Mouse (Mus musculus): ENCODE results near the gene Tcp10c. TPM values are rescaled to one million over a fixed set of nuclear protein-coding genes. Genes with fewer than 3 reads are reported as not detected.
"Not testable (repeated sequence)": the region's sequence is repeated elsewhere in the genome, so short reads cannot be mapped to it uniquely, and the experiment has no call there.

Tcp10c gene
- not detected for total RNA-seq (2021)
- long read RNA-seq, experiment 1, result 0 reads
- long read RNA-seq, experiment 2, result 0 reads

DNA sequence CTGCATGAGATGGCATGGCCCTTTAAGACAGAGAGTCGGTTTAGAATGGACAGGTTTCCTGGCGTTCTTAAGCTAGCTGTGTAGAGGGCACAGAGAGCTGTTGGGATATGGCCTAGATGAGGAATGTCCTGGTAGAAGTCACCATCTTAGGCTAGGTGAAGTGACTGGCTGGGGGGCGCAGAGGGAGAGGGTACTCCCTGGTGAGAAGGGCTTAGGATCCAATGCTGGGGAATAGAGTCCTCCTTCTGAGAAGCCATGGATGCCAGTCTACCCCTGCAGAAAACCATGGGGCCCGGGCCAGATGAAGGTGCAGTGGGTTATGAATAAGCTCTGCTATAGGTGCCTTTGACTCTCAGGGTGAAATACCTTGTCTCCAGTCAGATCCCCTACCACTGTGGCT lies at the start of gene Tcp10c:
Gene Tcp10c (plus strand): TSS at position 52 of the 400 bp plus-strand sequence.
- intact Hi-C loops (cut with DNase I; ENCODE audit: low total_unique reads), result not testable (repeated sequence)

DNA sequence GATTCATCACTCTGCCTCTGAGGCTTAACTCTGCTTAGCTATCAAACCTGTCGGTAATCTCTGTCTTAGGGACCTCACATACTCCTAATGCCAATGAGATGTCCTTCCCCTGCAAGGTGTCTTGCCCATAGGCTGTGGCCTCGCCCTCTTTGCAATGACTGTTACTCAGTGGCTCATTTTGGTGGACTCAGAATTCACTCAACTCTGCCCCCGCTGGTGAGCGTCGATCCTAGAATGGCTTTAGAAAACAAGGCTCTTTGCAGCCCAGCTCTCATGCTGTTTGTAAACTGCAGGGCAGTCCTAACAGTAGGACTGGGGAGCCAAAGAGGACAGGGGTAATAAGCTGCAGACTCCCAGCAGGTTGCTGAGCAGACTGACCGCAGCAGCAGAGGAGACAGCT lies 46.5 kb upstream of the Tcp10c start:
- DNase-seq; intact Hi-C loops (cut with DNase I; ENCODE audit: low total_unique reads): not testable (repeated sequence)

More for the DNA sequence above, at the start of gene Tcp10c:
- DNase-seq, result not testable (repeated sequence)

DNA sequence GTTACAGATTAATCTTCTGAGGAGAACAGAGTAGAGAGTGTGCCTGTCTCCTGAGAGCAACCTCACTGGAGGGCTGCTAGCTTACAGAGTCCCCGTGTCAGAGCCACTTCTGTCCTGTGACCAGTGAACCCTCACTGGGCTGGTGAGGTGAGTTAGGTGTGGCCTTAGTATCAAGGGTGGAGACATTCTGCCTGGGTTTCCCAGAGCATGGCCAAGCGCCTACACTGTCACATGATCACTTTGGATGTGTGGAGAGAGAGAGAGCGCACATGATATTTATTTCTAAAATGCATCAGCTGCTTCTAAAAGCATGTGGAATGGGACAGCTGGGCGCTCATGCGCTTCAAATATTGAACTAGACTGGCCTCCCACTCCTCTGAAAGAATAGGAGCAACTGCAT lies 46.0 kb upstream of the Tcp10c start:
- DNase-seq; intact Hi-C loops (cut with DNase I; ENCODE audit: low total_unique reads): not testable (repeated sequence)

DNA sequence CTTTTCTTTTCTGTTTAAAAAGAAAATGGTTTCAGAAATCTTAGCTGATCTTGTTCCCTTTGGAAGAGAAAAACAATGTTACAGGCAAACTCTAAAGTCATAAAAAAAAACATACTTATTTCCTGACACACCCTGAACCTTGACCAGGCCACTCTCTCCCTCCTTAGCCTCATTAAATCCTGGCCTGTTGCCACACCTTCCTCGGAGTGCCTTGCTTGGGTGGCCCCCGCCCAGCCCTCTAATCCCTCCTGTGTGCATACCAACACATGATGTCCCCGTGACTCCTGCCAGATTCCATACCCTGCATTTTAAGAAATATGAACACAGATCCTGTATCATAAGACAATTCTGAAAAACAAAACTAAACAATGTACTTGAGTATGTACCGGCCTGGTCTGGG lies 45.6 kb upstream of the Tcp10c start:
- DNase-seq; intact Hi-C loops (cut with DNase I; ENCODE audit: low total_unique reads): not testable (repeated sequence)

DNA sequence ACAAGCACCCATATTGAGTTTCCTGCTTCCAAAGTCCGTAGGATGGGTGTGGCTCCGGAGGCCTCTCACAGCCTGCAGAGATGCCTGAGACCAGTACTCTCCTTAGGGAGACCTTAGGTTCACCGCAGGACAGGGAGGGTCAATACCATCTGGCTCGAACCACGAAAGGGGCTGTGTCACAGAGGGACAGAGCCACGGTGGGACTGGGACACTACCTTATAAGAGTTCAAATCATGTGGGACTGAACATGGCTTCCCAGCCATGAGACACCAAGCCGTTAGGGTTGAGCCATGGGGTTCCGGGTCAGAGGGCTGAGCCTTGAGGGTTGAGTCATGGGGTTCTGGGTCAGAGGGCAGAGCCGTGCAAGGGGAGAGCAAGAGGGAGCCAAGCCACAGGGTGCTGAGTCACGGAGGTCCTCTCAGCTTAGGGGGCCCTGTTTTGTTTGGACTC lies 45.2 kb upstream of the Tcp10c start:
- not testable (repeated sequence) for DNase-seq

DNA sequence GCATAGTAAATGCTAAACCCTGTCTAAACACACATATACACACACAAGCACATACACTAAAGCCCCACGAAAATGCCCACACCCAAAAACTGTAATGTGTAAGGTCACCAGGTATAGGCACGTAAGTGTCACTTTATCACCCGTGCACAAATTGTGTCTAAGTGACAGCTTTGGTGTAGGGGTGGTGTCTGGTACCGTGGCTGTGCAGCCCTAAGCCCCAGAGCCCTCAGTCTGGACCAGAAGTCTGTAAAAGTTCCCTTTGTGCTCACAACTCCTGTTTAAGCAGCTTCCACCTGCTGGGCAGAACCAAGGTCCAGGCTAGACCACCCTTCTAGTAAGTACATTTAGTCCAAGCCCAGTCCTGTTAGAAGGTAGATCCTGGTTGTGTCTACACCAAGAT lies 24.4 kb upstream of the Tcp10c start:
- intact Hi-C loops (cut with DNase I; ENCODE audit: low total_unique reads); DNase-seq: not testable (repeated sequence)

More for the DNA sequence above, 45.2 kb upstream of the Tcp10c start:
- intact Hi-C loops (cut with DNase I; ENCODE audit: low total_unique reads), result not testable (repeated sequence)

DNA sequence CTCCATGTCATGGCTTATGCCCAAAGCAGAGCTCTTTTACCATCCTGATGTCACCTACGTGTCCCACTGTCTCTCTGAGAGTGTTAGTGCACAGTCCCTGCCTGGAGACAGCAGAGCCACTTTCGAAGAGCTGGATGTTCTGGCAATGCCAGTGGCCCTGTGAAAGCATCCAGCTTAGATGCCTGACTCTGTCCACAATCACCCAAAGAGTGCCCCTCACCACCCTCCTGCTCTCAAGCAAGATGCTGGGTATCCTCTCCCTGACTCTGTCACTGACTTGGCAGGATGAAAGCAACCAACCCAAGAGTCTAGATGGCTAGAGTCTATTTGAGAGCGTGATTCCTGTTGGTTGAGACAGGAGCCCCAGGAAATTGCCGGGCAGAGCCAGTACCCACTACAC lies 23.2 kb upstream of the Tcp10c start:
- DNase-seq; intact Hi-C loops (cut with DNase I; ENCODE audit: low total_unique reads): not testable (repeated sequence)

DNA sequence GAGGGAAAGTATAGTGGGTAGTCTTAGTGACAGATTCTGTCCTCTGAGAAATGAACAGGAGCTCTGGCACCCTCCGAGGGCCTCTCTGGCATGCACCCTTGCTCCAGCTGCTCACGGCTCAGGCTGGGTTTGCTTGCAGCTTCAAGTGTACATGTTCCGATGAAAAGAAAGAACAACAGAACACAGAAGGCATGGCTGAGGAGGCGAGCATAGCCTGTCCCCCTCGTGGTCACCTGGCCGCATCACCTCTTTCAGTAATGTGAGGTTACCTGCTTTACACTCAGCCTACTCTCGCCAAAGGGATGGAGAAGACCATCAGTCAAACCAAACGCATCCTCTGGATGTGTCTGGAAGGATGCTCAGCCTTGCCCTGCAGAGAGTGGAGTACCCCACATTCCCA lies 21.9 kb upstream of the Tcp10c start:
- intact Hi-C loops (cut with DNase I; ENCODE audit: low total_unique reads); DNase-seq: not testable (repeated sequence)

DNA sequence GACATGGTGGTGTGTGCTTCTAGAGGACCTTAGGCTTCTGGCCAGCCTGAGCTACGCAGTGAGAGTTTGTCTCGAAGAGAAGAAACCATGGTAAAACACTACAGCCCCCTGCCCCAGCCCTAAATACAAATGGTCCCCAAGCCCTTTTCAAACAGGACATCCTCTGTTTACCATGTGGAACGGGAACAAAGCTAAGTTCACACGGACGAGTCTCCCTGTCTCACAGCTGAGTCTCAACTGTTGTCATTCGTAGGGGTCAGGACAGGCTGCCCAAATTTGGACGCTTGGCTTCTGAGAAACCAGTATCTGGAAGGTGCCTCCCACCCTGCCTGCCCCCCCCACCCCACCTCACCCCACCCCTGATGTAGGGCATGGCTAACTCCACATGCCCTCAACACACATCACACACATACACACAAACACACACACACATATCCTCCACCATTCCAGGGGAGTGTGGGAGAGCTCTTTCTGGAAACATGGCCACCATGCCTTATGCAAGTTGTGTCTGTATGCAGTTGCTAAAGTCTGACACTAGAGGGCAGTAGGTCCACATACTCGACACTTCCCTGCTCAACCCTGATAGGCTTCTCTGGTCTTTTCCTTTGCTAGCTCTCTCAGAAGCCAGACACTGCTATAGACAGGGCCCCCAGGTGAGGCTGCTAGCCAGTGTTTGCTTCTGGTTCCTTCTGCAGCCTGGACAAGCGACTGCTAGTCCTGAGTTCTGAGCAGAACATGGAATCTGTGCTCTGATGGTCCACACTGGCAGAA lies 17.2 kb upstream of the Tcp10c start:
- intact Hi-C loops (cut with DNase I; ENCODE audit: low total_unique reads); DNase-seq: not testable (repeated sequence)

DNA sequence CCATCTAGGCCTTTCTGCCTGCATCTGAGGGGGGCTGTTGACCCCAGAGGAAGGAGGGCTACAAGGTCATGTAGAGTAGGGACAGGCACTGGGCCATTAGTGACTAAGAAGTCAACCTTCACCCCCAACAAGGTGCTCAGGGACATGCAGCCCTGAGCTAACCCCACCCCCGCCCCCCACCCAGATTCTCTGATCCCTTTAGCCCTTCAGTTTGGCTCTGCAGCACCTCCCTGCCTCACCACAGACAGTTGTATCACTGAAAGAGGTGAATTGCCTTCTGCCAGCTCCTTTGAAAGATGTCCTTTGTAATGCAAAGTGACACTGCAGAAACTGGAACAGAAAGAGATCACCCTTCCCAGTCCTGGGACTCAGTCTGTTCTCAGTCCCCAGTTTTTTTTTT lies 16.4 kb upstream of the Tcp10c start:
- DNase-seq; intact Hi-C loops (cut with DNase I; ENCODE audit: low total_unique reads): not testable (repeated sequence)

DNA sequence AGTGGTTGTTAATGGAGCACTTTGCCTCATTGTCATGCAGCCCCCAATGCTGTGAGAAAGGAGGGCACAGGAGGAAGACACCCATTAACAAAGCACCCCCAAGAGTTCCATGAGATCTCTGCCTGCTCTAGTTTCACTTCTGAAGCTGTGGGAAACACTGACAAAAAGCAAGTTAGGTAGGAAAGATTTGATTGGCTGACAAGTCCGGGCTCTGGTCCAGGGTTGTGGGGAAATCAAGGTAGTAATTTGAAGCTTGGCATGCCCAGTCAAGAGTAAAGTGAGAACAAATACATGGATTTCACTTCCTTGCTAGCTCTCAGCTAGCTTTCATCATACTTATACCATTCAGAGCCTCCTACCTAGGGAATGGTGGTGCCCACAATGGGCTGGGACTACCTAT lies 14.3 kb upstream of the Tcp10c start:
- intact Hi-C loops (cut with DNase I; ENCODE audit: low total_unique reads); DNase-seq: not testable (repeated sequence)

DNA sequence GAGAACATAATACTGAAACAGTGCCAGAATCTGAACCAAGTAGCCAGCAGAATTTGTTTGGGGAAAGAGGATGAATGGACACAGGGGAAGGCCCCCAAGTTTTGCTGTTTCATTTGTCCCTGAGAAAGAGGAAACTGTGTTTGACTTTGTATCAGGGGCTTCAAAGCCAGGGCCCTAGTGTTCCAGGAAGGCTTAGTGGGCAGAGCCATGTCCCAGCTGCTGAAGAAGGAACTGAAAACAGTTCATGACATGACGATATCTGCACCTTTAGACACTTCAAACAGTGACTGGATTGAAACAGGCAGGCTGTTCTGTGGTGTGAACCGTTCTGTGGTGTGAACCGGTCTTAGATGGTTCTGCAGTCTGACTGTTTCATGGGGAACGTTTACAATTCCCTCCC lies 8.4 kb upstream of the Tcp10c start:
- intact Hi-C loops (cut with DNase I; ENCODE audit: low total_unique reads); DNase-seq: not testable (repeated sequence)

DNA sequence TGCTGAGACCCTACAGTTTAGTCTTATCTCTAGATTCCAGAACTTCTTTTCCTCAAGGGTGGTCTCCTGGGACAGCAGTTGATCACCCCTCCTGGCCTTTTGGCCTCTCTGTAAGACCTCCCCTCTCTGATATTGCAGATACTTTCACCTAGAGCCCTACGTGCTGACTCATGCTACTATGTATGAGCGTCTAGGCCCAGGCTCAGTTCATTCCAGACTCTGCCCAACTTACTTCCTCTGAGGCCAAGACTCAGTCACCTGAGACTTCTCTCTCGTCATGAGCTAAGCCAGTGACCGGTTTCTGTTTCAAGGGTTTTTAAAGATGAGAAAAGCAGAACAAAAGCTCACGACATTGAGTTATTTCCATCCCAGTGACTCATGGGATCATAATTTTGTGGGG lies 4.8 kb upstream of the Tcp10c start:
- DNase-seq; intact Hi-C loops (cut with DNase I; ENCODE audit: low total_unique reads): not testable (repeated sequence)

DNA sequence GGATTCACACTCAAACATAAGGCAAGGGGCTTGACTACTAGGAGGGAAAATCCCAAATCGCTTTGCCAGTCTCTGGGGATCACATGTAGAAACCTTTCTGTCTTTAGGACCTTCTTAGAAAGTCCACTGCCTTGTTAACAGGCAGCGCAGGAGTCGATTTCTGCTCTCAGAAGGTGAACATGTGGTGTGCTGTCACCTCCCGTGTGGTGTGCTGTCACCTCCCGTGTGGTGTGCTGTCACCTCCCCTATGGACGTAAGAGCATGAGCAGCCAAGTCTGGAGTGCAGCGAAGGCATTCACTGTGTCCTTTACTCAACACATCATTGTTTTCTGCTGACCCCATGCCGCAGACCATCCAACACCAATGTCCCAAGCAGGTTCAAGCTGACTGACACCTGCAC lies 1.1 kb upstream of the Tcp10c start:
- intact Hi-C loops (cut with DNase I; ENCODE audit: low total_unique reads); DNase-seq: not testable (repeated sequence)

DNA sequence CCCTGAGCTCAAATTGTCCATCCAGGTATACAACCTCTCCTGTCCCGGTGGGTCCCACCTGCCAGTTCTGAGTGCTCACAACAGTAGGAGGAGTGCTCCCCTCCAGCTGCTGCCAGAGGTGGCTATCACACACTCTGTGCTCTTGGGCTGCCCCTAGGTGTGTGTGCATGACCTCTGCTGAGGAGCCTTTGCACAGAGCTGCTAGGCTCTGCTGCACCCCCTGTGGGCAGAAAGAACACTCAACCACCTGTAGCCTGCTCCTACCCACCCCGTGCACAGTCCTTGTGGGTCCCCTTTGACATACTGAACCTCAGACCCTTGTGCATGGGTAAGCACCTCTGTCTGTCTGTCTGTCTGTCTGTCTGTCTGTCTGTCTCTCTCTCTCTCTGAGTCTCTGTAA lies 8.1 kb downstream of the Tcp10c start:
- intact Hi-C loops (cut with DNase I; ENCODE audit: low total_unique reads); DNase-seq: not testable (repeated sequence)

DNA sequence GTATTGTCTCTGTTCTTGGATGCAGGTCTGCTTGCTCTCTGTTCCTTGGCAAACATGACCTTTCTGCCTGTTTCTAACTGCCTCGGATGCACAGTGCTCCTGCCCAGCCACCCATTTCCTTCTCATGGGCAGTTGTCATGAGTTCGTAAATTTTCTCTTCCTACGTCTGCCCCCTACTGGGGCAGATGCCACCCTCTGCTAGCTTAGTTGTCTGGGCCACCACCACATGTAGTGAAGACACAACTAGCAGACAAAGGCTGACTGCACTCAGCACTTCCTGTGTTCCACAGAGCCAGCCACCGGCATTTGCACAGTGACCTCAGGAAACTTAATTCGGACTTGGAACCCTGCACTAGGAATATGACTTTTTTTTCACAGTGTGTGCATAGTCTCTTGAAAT lies 9.4 kb downstream of the Tcp10c start:
- intact Hi-C loops (cut with DNase I; ENCODE audit: low total_unique reads); DNase-seq: not testable (repeated sequence)

DNA sequence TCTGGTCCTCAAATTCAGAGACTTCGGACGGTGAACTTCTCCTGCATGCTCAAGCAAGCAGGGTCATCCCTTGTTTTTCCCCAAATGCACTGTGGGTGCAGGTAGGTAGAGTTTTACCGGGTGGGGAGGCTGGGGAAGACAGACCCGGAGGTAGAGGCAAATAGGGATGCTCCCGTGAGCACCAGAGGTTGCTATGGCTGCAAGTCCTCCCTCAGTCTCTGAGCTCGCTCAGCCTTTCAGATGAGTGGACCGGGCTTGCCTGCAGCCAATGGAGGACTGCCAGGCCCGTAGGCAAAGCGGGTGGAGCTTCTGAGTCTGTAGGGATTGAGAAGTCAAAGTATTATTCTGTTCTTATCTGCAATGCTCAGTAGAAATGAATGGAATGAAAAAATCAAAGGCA lies 9.8 kb downstream of the Tcp10c start:
- DNase-seq; intact Hi-C loops (cut with DNase I; ENCODE audit: low total_unique reads): not testable (repeated sequence)

DNA sequence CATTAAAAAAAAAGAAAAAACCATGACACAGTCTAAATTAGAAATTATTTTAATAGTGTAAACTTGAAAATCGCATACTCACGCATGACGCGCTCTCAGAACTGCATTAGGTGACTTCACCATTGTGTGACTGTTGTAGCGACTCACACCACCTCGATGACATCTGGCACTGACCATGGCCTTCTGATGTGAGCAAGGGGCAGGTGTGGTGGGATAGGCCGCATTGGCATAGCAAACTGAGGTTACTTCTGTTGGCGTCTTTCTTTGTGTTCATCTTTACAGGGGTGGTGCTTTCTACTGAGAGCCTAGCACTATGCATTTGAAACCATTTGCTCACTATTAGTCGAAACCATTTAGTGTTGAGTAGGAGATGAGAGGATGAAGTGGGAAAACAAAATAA lies 12.8 kb downstream of the Tcp10c start:
- intact Hi-C loops (cut with DNase I; ENCODE audit: low total_unique reads); DNase-seq: not testable (repeated sequence)

DNA sequence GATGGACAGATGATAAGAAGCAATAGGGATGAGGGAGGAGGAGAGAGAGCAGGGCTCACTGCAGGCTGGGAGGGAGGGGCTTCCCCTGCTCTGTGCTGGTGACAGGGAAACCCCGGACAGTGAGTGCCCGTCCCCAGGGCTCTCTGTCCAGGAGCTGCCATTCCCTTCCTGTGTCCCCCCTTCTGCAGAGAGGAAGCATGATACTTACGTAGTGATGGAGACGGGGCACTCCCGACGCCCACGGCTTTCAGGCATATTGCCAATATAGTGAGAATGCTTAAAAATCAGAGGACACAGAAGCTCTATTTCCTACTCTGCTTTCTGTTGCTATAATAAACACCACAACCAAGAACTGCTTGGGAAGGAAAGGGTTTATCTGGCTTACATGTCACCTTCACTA lies 14.3 kb downstream of the Tcp10c start:
- intact Hi-C loops (cut with DNase I; ENCODE audit: low total_unique reads); DNase-seq: not testable (repeated sequence)

DNA sequence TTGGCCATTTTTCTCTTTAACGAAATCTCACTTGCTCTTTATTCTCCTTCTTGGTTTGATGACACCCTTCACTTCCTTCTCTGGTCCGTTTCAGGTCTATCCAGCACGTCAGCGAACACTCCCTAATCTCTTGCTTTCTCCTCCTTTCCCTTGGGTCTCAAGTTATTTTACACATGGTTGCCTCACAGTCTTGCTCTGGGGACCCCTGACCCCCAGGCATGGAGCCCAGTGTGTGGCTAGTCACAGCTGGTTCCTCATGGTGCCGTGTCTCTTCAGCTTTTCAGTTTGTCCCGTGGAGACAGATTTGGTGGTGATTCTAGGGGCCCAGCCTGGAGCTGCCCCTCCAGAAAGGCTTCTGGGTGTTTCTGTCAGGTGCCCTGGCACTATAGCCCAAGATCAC lies 16.4 kb downstream of the Tcp10c start:
- intact Hi-C loops (cut with DNase I; ENCODE audit: low total_unique reads); DNase-seq: not testable (repeated sequence)

DNA sequence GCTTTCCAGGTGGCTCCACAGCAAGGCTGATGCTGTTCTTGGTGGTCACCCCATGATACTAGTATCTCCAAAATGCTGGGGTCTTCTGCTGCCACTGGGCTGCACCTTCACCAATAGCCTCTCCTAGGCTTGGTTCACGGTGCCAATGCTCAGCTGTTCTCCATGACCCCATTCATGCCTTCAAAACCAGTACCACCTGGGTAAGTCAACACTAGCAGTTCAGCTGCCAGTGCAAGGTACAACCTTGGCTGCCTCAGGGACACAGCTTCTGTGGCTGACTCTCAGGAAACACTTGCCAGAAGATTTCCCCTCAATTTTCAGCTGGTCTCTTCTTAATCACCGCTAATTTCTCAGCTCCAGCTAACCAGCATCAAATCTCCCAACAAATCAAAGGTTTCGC lies 24.0 kb downstream of the Tcp10c start:
- intact Hi-C loops (cut with DNase I; ENCODE audit: low total_unique reads); DNase-seq: not testable (repeated sequence)
